Comparison of ENCODE assay signal across 8 mouse cellular contexts in the genomic region with DNA sequence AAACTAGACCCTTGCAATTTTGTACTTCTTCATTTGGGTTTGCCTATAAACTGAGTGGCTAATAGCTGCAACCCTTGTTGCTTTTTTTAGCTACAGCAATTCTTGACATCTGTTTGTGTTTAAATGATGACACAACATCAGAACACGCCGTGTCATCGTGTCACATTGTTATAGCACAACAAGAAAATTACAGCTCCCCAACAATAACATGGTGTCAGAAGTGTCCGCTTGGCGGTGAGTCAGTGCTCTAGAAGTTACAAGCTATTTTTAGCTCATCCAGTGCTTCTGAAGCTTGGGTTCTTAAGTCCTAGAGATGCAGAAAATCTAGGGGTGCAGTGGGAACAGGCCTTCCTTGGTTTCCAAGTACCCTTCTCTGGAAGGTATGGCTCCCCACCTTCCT. TPM values are rescaled to one million over a fixed set of nuclear protein-coding genes. Genes with fewer than 3 reads are reported as not detected.
DNase-seq lines count a peak whose midpoint lies in the region; ATAC-seq and TF ChIP-seq lines count a peak whose summit lies in the region.

No protein-coding gene starts in this region.

- H3K9me3 ChIP-seq in heart, postnatal 0 days (replicated peaks; ENCODE audit: control insufficient read depth, low read length) = no peaks in the 10 kb centered on the region
- H3K9me3 ChIP-seq in lung, embryonic 15.5 days = no peaks in the 10 kb centered on the region

- intact Hi-C loops in left cerebral cortex, postnatal 10 days (cut with DNase I) = no loop called here

- no peak for TF ChIP-seq EP300 in heart, postnatal 0 days (IDR thresholded peaks at IDR 0.05; ENCODE audit: low read depth)

- peak; percentile 18 to 44 for DNase-seq in left cerebral cortex, postnatal 10 days (ENCODE audit: extremely low spot score in 1 of 2, low spot score in 2 of 2)
- no peak for DNase-seq in left cerebral cortex, adult 8-10 months (ENCODE audit: low spot score in 2 of 2)
- DNase-seq in heart, postnatal 0 days (ENCODE audit: low spot score) = peak; percentile 78
- peak; percentile 47 for DNase-seq in skeletal muscle tissue, adult 2 months (ENCODE audit: low read depth, low spot score)
- DNase-seq in cerebellum, postnatal 36 days = no peak
- DNase-seq in kidney, postnatal 10 days = no peak

- no peak overlapping the region for H3K9ac ChIP-seq in heart, postnatal 0 days (replicated peaks; ENCODE audit: low read depth, low read length)
- H3K9ac ChIP-seq in lung, embryonic 15.5 days = peak overlapping the region; percentile 71

- peak; percentile 37; the same call in 1 of the 2 replicates for ATAC-seq in heart, postnatal 0 days (ENCODE audit: insufficient read depth, low read depth)
- no peak for ATAC-seq in lung, embryonic 15.5 days (ENCODE audit: borderline replicate concordance, extremely low read depth, low FRiP score, low TSS enrichment)

- peak overlapping the region; percentile 72 for H3K4me3 ChIP-seq in bone marrow macrophage, adult 2 months (ENCODE audit: insufficient read depth, low read length)
- peak overlapping the region; percentile 77 for H3K4me3 ChIP-seq in heart, postnatal 0 days (ENCODE audit: low read depth, low read length)
- H3K4me3 ChIP-seq in lung, embryonic 15.5 days = peak overlapping the region; percentile 77

- peaks cover 17% of the 10 kb centered on the region for H3K4me1 ChIP-seq in bone marrow macrophage, adult 2 months (ENCODE audit: control insufficient read depth, insufficient read depth, low read length)
- 0 out of 2 replicates have a peak, but pooled peaks cover 3% of the 10 kb centered on the region for H3K4me1 ChIP-seq in heart, postnatal 0 days (ENCODE audit: control insufficient read depth, insufficient read depth)
- H3K4me1 ChIP-seq in lung, embryonic 15.5 days = peaks cover 13% of the 10 kb centered on the region

- TF ChIP-seq CTCF in bone marrow macrophage, adult 2 months (IDR thresholded peaks at IDR 0.05; ENCODE audit: low read depth, low read length) = no peak
- no peak for TF ChIP-seq CTCF in heart, postnatal 0 days (IDR thresholded peaks at IDR 0.05; ENCODE audit: low read depth)

- peak overlapping the region; percentile 85 for H3K4me2 ChIP-seq in heart, postnatal 0 days (ENCODE audit: low read depth, low read length)
- peak overlapping the region; percentile 84 for H3K4me2 ChIP-seq in lung, embryonic 15.5 days

- peak overlapping the region; percentile 98 for H3K27ac ChIP-seq in bone marrow macrophage, adult 2 months (ENCODE audit: insufficient read depth, low read depth, low read length)
- H3K27ac ChIP-seq in heart, postnatal 0 days (ENCODE audit: low read depth) = peak overlapping the region; percentile 96
- peak overlapping the region; percentile 92 for H3K27ac ChIP-seq in lung, embryonic 15.5 days

- 7% methylated on average over 5 of the region's 5 CpGs for whole genome bisulfite sequencing in heart, postnatal 0 days
- 36% methylated on average over 5 of the region's 5 CpGs for WGBS in lung, embryonic 15.5 days

- no peak for TF ChIP-seq POLR2A in bone marrow macrophage, adult 2 months (IDR thresholded peaks at IDR 0.05; ENCODE audit: borderline replicate concordance, low read depth, low read length)

- peaks cover 8% of the 10 kb centered on the region; the same call in 1 of the 2 replicates for H3K36me3 ChIP-seq in heart, postnatal 0 days (replicated peaks; ENCODE audit: control insufficient read depth, insufficient read depth, low read length)
- no peaks in the 10 kb centered on the region for H3K36me3 ChIP-seq in lung, embryonic 15.5 days

- no peaks in the 10 kb centered on the region for H3K27me3 ChIP-seq in heart, postnatal 0 days (ENCODE audit: control insufficient read depth, insufficient read depth, low read length)
- no peaks in the 10 kb centered on the region for H3K27me3 ChIP-seq in lung, embryonic 15.5 days

RNA-seq across cellular contexts. Expression of a gene that starts 0.6 kb away (rescaled TPM):
- total RNA-seq in left cerebral cortex, postnatal 10 days (2021) = 10 to 100 TPM; 25.9 to 33.9 TPM
- total RNA-seq in left cerebral cortex, adult 8-10 months (2022) = 10 to 100 TPM; 42.1 to 49.9 (median 43.5) TPM
- 43.2 and 48.3 TPM in 2 replicates for polyA plus RNA-seq in bone marrow macrophage, adult 2 months (2012; ENCODE audit: insufficient read depth, insufficient read length, missing spikeins)
- 14.4 and 20.8 TPM in 2 replicates for total RNA-seq in heart, postnatal 0 days (2014; rRNA removed; ENCODE audit: low replicate concordance)
- polyA plus RNA-seq in heart, postnatal 0 days (2015; fragmentation: Nextera tagmentation; extraction: Ambion mirVana) = 12.4 and 13.3 TPM in 2 replicates
- 9.6 and 12.0 TPM in 2 replicates for polyA plus RNA-seq in lung, embryonic 15.5 days (2015; fragmentation: Nextera tagmentation; extraction: Ambion mirVana)

Comparison
In these comparisons a context has a peak if more than half of its experiments do, and no peak if none do; other contexts are left out.
1. DNase-seq: peak in left cerebral cortex, postnatal 10 days (2 of 2), heart, postnatal 0 days (single experiment) and skeletal muscle tissue, adult 2 months (single experiment); none in left cerebral cortex, adult 8-10 months (0 of 2), cerebellum, postnatal 36 days (0 of 2) and kidney, postnatal 10 days (single experiment).
2. Peak in every context shown above with its lines, with median percentiles within 50 percentile points of each other: H3K27ac ChIP-seq and H3K4me3 ChIP-seq.